Mouse (Mus musculus) stomach, postnatal 0 days (tissue): ENCODE results near the gene Hoxa3. TPM values are rescaled to one million over a fixed set of nuclear protein-coding genes. Genes with fewer than 3 reads are reported as not detected.

Experiments used
- ATAC-seq: fragments of 200-750 bp; cut with Nextera tagmentation; 2 replicates; pipeline ENCODE4 v1.8.0; 2017; ENCODE audit not compliant: low FRiP score, low TSS enrichment
- DNase-seq: peaks from one replicate; pipeline ENCODE4 v3.0.0-alpha.2; 2016; ENCODE audit warnings: low spot score
- H3K27ac ChIP-seq: fragments of 300-500 bp; sonication (generic); replicated peaks from 2 replicates; pipeline ENCODE4 v1.5.1; 2014; ENCODE audit warnings: mild to moderate bottlenecking, control low read depth
- H3K27me3 ChIP-seq: fragments of 300-500 bp; sonication (generic); 2 replicates; pipeline ENCODE4 v1.6.1; 2014; ENCODE audit warnings: low read length; ENCODE audit not compliant: control insufficient read depth, insufficient read depth
- H3K36me3 ChIP-seq: fragments of 300-500 bp; sonication (generic); 2 replicates; pipeline ENCODE4 v1.6.1; 2014; ENCODE audit warnings: low read length, mixed read lengths; ENCODE audit not compliant: control insufficient read depth, insufficient read depth
- H3K4me1 ChIP-seq: fragments of 300-500 bp; sonication (generic); replicated peaks from 2 replicates; pipeline ENCODE4 v1.6.1; 2014; ENCODE audit warnings: antibody characterized with exemption; ENCODE audit not compliant: control insufficient read depth, insufficient read depth
- H3K4me2 ChIP-seq: fragments of 300-500 bp; sonication (generic); replicated peaks from 2 replicates; pipeline ENCODE4 v1.6.1; 2014; ENCODE audit warnings: low read depth, mild to moderate bottlenecking, control low read depth, moderate library complexity
- H3K4me3 ChIP-seq: fragments of 300-500 bp; sonication (generic); 2 replicates; pipeline ENCODE4 v1.5.1; 2014; ENCODE audit warnings: low read depth, low read length, control low read depth
- H3K9ac ChIP-seq: fragments of 300-500 bp; sonication (generic); 2 replicates; pipeline ENCODE4 v1.6.1; 2014; ENCODE audit warnings: mild to moderate bottlenecking, low read length, control low read depth, mixed read lengths
- H3K9me3 ChIP-seq: fragments of 300-500 bp; sonication (generic); 2 replicates; pipeline ENCODE4 v1.6.1; 2016; ENCODE audit warnings: low read length; ENCODE audit not compliant: control insufficient read depth
- CTCF ChIP-seq: IDR thresholded peaks from 2 replicates; pipeline ENCODE4 v1.5.1; 2016; ENCODE audit warnings: antibody characterized with exemption, low read depth, mild to moderate bottlenecking, moderate library complexity
- EP300 ChIP-seq: optimal IDR thresholded peaks from 2 replicates; pipeline ENCODE3; 2016; ENCODE audit warnings: antibody characterized with exemption
- WGBS: fragments of 180-500 bp; shearing (Covaris S2); extraction: QIAGEN DNeasy Blood & Tissue Kit; methylation state at CpG from one replicate; pipeline ENCODE4 v1.1.7; 2014; 5-methylcytosine and 5-hydroxymethylcytosine counted together
- polyA plus RNA-seq: library from polyadenylated mRNA; unstranded; fragments of >200 nt; fragmentation: Nextera tagmentation; extraction: Ambion mirVana; gene quantifications from 2 replicates; pipeline ENCODE4 v1.2.1, GENCODE M21; 2015

Hoxa3 gene
- polyA plus RNA-seq, 1 experiment from 2014 or later, result 2.8 TPM

DNA sequence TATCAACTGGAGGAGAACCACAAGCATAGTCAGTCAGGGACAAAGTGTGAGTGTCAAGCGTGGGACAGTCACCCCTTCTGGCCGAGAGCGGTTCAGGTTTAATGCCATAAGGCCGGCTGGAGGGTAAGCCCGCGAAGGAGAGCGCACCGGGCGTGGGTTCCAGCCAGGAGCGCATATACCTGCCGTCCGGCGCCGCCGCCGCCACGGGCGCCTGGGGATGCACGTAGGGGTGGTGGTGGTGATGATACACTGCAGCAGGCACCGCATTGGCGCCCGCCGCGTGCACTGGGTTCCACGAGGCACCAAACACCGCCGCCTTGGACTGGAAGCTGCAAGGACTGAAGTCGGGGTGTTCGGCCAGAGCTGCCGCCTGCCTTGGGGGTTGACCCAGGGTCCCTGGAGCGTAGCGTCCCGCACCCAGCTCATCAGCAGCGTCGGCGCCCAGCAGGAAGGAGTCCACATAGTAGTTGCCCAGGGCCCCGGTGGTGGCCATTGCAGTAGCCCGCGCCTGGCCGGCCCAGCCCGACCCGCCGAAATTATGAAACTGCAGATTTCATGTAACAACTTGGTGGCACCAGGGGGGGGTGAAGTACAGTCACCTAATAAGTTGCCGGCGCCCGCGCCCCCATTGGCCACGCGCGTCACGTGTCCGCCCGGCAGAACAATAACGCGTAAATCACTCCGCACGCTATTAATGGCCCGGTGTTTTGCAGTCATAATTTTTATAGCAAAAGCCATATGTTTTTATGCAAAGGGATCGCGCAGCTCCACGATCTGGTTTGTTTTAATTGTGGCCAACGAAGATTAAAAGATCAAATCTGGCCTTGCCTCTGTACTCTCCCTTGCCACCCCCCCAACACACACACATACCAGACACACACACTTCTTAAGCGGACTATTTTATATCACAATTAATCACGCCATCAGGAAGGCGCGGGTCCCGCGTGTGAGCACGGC is 12.8 kb upstream of the Hoxa3 start:
- TF ChIP-seq EP300 (no peak), CTCF (no peak)
- 3% methylated on average over 67 of the region's 69 CpGs for WGBS
- Histone ChIP-seq H3K4me3 (no peak overlapping the region), H3K27ac (no peak overlapping the region), H3K4me1 (no peaks in the 10 kb centered on the region), H3K9me3 (no peaks in the 10 kb centered on the region), H3K36me3 (no peaks in the 10 kb centered on the region), H3K27me3 (peaks cover 46% of the 10 kb centered on the region), H3K4me2 (peak overlapping the region; percentile 25; the same call in 1 of the 2 replicates), H3K9ac (no peak overlapping the region)
- DNase-seq (no peak), ATAC-seq (no peak)

GRCm38 (mm10) chr6:52224895-52225611 is 11.9 kb upstream of the Hoxa3 start:
- Histone ChIP-seq H3K4me1 (no peaks in the 10 kb centered on the region), H3K27ac (no peak overlapping the region), H3K4me3 (0 out of 2 replicates have a peak overlapping the region, but pooled peaks have one; percentile 6), H3K9me3 (no peaks in the 10 kb centered on the region), H3K9ac (no peak overlapping the region), H3K36me3 (no peaks in the 10 kb centered on the region), H3K4me2 (no peak overlapping the region), H3K27me3 (peaks cover 46% of the 10 kb centered on the region; the same call in 1 of the 2 replicates)
- DNase-seq (no peak), ATAC-seq (no peak)
- WGBS, result 5% methylated on average over 36 of the region's 36 CpGs
- TF ChIP-seq CTCF (no peak), EP300 (no peak)

GRCm38 (mm10) chr6:52223939-52224760 is 11.0 kb upstream of the Hoxa3 start:
- peak overlapping the region; percentile 8; the same call in 1 of the 2 replicates for H3K27ac ChIP-seq
- peak overlapping the region; percentile 15 for H3K4me3 ChIP-seq
- H3K4me1 ChIP-seq, result no peaks in the 10 kb centered on the region
- H3K4me2 ChIP-seq, result no peak overlapping the region
- 13% methylated on average over 24 of the region's 24 CpGs for WGBS
- DNase-seq (no peak), ATAC-seq (no peak)
- H3K36me3 ChIP-seq, result no peaks in the 10 kb centered on the region
- H3K9ac ChIP-seq, result no peak overlapping the region
- TF ChIP-seq CTCF (no peak), EP300 (no peak)
- peaks cover 45% of the 10 kb centered on the region; the same call in 1 of the 2 replicates for H3K27me3 ChIP-seq
- H3K9me3 ChIP-seq, result no peaks in the 10 kb centered on the region

DNA sequence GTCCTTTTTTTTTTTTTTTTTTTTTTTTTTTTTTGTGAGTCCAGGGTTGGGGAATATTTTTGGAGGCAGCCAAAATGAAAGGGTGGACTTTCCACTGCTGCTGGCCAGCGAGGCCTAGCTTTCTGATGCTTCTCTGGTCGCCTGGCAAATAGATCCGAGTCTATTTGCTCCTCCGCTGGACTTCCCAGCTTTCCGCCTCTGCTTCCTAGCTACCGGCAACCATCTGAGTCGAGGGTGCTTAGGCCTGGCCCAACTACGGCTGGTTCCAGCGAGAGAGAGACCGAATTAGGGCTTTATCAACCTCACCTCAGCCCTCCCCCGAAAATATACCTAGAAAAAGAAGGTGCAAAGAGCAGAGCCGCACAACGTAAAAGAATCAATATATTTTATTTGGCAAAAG is 9.6 kb upstream of the Hoxa3 start:
- Histone ChIP-seq H3K36me3 (no peaks in the 10 kb centered on the region), H3K27ac (no peak overlapping the region), H3K4me3 (no peak overlapping the region), H3K27me3 (peaks cover 38% of the 10 kb centered on the region; the same call in 1 of the 2 replicates), H3K9ac (no peak overlapping the region), H3K4me1 (no peaks in the 10 kb centered on the region), H3K4me2 (0 out of 2 replicates have a peak overlapping the region, but pooled peaks have one; percentile 6), H3K9me3 (no peaks in the 10 kb centered on the region)
- DNase-seq (no peak), ATAC-seq (no peak)
- no peak for TF ChIP-seq EP300
- no peak for TF ChIP-seq CTCF
- WGBS, result 55% methylated on average over 13 of the region's 13 CpGs

DNA sequence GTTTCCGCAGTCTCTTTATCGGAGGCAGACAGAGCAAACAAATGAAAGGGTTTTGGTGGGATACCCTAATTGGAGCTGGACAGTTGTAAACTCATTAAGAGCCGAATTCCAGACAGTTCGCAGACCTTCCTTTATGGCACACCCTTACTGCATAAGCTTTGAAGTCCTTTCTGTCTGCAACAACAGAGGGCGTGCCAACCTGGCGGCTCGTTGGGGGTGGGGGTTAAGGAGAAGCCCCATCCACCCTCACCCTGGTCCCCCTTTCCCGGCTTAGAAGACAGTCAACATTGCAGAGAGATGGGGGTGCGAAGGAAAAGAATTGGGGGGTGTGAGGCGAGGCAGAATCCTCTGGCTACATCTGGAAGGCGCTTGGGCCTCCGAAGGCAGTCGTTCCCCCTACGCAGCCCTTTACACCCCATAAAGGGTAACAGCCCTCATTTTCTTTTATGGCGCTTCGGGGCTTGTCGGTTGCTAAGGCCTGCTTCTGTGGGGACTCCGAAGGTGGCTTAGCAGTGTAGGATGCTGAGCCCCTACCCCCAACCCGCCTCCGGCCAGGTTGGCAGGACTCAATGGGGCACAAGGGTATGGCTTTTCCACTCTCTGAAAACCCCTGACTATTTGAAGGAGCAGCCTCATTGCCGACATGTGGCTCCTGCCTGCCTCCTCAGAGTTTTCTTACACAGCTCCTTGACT is 9.0 kb upstream of the Hoxa3 start:
- TF ChIP-seq EP300 (no peak), CTCF (no peak)
- ATAC-seq, result peak; percentile 19
- Histone ChIP-seq H3K27ac (0 out of 2 replicates have a peak overlapping the region, but pooled peaks have one; percentile 41), H3K9ac (no peak overlapping the region), H3K4me2 (peak overlapping the region; percentile 88), H3K27me3 (peaks cover 37% of the 10 kb centered on the region; the same call in 1 of the 2 replicates), H3K36me3 (no peaks in the 10 kb centered on the region), H3K9me3 (no peaks in the 10 kb centered on the region), H3K4me3 (peak overlapping the region; percentile 58), H3K4me1 (no peaks in the 10 kb centered on the region)
- DNase-seq, result no peak
- 21% methylated on average over 21 of the region's 21 CpGs for WGBS
